Mouse (Mus musculus): ENCODE results near the gene Klf13. TPM values are rescaled to one million over a fixed set of nuclear protein-coding genes. Genes with fewer than 3 reads are reported as not detected.

Gene Klf13
- polyA plus RNA-seq, 1 experiment: 75.3 TPM

- H3K4me3 ChIP-seq (ENCODE audit: insufficient read depth, low read length): no peak overlapping the region
- H3K4me1 ChIP-seq (ENCODE audit: control insufficient read depth, insufficient read depth, low read length): peaks cover 60% of the 10 kb centered on the region
- no peak for TF ChIP-seq CTCF (IDR thresholded peaks at IDR 0.05; ENCODE audit: low read depth, low read length)
- TF ChIP-seq POLR2A (IDR thresholded peaks at IDR 0.05; ENCODE audit: borderline replicate concordance, low read depth, low read length): no peak
- no peak overlapping the region for H3K27ac ChIP-seq (ENCODE audit: insufficient read depth, low read depth, low read length)
Observed at GRCm38 (mm10) chr7:63927121-63927520, 11.6 kb downstream of the Klf13 start.

- TF ChIP-seq POLR2A (IDR thresholded peaks at IDR 0.05; ENCODE audit: borderline replicate concordance, low read depth, low read length) (no peak), CTCF (IDR thresholded peaks at IDR 0.05; ENCODE audit: low read depth, low read length) (no peak)
- no peak overlapping the region for H3K4me3 ChIP-seq (ENCODE audit: insufficient read depth, low read length)
- H3K4me1 ChIP-seq (ENCODE audit: control insufficient read depth, insufficient read depth, low read length): peaks cover 60% of the 10 kb centered on the region
- H3K27ac ChIP-seq (ENCODE audit: insufficient read depth, low read depth, low read length): no peak overlapping the region
Observed at GRCm38 (mm10) chr7:63926492-63926891, 12.2 kb downstream of the Klf13 start.

GRCm38 (mm10) chr7:63925413-63926360 is 13.0 kb downstream of the Klf13 start:
- peaks cover 59% of the 10 kb centered on the region for H3K4me1 ChIP-seq (ENCODE audit: control insufficient read depth, insufficient read depth, low read length)
- H3K27ac ChIP-seq (ENCODE audit: insufficient read depth, low read depth, low read length): peak overlapping the region; percentile 43
- no peak for TF ChIP-seq CTCF (IDR thresholded peaks at IDR 0.05; ENCODE audit: low read depth, low read length)
- no peak for TF ChIP-seq POLR2A (IDR thresholded peaks at IDR 0.05; ENCODE audit: borderline replicate concordance, low read depth, low read length)
- H3K4me3 ChIP-seq (ENCODE audit: insufficient read depth, low read length): no peak overlapping the region; the same call in 1 of the 2 replicates

- TF ChIP-seq POLR2A (IDR thresholded peaks at IDR 0.05; ENCODE audit: borderline replicate concordance, low read depth, low read length) (no peak), CTCF (IDR thresholded peaks at IDR 0.05; ENCODE audit: low read depth, low read length) (no peak)
- Histone ChIP-seq H3K4me1 (ENCODE audit: control insufficient read depth, insufficient read depth, low read length) (peaks cover 56% of the 10 kb centered on the region), H3K27ac (ENCODE audit: insufficient read depth, low read depth, low read length) (peak overlapping the region; percentile 43), H3K4me3 (ENCODE audit: insufficient read depth, low read length) (no peak overlapping the region)
Observed at GRCm38 (mm10) chr7:63924747-63925412, 13.8 kb downstream of the Klf13 start.

GRCm38 (mm10) chr7:63924151-63924550 is 14.6 kb downstream of the Klf13 start:
- Histone ChIP-seq H3K4me1 (ENCODE audit: control insufficient read depth, insufficient read depth, low read length) (peaks cover 56% of the 10 kb centered on the region), H3K27ac (ENCODE audit: insufficient read depth, low read depth, low read length) (no peak overlapping the region), H3K4me3 (ENCODE audit: insufficient read depth, low read length) (no peak overlapping the region)
- TF ChIP-seq CTCF (IDR thresholded peaks at IDR 0.05; ENCODE audit: low read depth, low read length) (no peak), POLR2A (IDR thresholded peaks at IDR 0.05; ENCODE audit: borderline replicate concordance, low read depth, low read length) (no peak)

GRCm38 (mm10) chr7:63922975-63923374 is 15.7 kb downstream of the Klf13 start:
- TF ChIP-seq POLR2A (IDR thresholded peaks at IDR 0.05; ENCODE audit: borderline replicate concordance, low read depth, low read length) (no peak), CTCF (IDR thresholded peaks at IDR 0.05; ENCODE audit: low read depth, low read length) (no peak)
- Histone ChIP-seq H3K4me1 (ENCODE audit: control insufficient read depth, insufficient read depth, low read length) (peaks cover 62% of the 10 kb centered on the region), H3K27ac (ENCODE audit: insufficient read depth, low read depth, low read length) (no peak overlapping the region), H3K4me3 (ENCODE audit: insufficient read depth, low read length) (no peak overlapping the region)

GRCm38 (mm10) chr7:63922571-63922970 is 16.1 kb downstream of the Klf13 start:
- Histone ChIP-seq H3K4me1 (ENCODE audit: control insufficient read depth, insufficient read depth, low read length) (peaks cover 64% of the 10 kb centered on the region), H3K4me3 (ENCODE audit: insufficient read depth, low read length) (no peak overlapping the region), H3K27ac (ENCODE audit: insufficient read depth, low read depth, low read length) (no peak overlapping the region)
- TF ChIP-seq POLR2A (IDR thresholded peaks at IDR 0.05; ENCODE audit: borderline replicate concordance, low read depth, low read length) (no peak), CTCF (IDR thresholded peaks at IDR 0.05; ENCODE audit: low read depth, low read length) (no peak)

- Histone ChIP-seq H3K4me1 (ENCODE audit: control insufficient read depth, insufficient read depth, low read length) (peaks cover 64% of the 10 kb centered on the region), H3K4me3 (ENCODE audit: insufficient read depth, low read length) (no peak overlapping the region), H3K27ac (ENCODE audit: insufficient read depth, low read depth, low read length) (no peak overlapping the region)
- no peak for TF ChIP-seq POLR2A (IDR thresholded peaks at IDR 0.05; ENCODE audit: borderline replicate concordance, low read depth, low read length)
- TF ChIP-seq CTCF (IDR thresholded peaks at IDR 0.05; ENCODE audit: low read depth, low read length): no peak
Observed at GRCm38 (mm10) chr7:63921909-63922562, 16.7 kb downstream of the Klf13 start.
